Mouse (Mus musculus): ENCODE results near the gene Enpep.

GRCm38 (mm10) chr3:129375087-129375486 is 42.6 kb upstream of the Enpep start:
- TF ChIP-seq CTCF (IDR thresholded peaks at IDR 0.05; ENCODE audit: extremely low read depth, insufficient read depth, low read length) (no peak), POLR2A (IDR thresholded peaks at IDR 0.05; ENCODE audit: extremely low read depth, insufficient read depth, low read length) (no peak)

Measured in cortical plate, adult 2 months (tissue).